Comparison of ENCODE assay signal across 8 mouse cellular contexts in the genomic region with DNA sequence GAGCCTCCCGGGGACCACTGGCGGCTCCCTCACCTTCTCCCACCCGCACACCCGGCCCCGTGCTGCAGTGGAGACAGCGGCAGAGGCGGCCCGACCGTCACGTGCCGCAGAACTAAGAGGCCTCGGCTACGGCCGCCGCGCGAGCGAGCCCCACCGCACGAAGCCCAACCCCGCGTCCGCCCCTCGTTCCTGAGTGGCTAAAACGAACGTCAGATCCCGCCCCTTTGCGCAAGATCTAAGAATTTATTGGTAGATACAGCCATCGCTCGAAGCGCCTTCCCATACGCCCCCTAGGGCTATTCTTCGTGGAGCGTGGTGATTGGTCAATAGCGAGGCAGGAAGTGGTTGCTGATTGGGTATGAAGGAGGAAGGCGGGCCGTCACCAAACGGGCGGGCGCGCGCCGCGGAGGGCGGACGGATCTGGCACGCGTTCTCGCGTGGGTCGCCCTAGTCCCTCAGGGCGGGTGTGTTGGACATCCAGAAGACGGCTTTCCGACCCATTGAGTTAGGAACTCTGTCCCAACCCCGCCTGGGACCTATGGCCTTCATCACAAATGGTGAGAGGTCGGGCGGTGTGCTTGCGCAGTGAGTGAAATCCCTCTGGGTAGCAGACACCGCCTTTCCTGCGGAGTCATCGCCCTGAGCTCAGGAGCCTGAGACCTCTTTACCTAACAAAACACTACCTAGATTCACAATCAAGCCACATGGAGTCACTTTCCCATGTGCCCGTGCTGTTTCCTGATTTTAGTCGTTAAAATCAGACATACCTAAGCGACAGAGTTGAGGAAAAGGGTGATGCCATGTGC. TPM values are rescaled to one million over a fixed set of nuclear protein-coding genes. Genes with fewer than 3 reads are reported as not detected.
DNase-seq lines count a peak whose midpoint lies in the region; ATAC-seq lines count a peak whose summit lies in the region.

Gene Canx (minus strand): TSS at position 178 of the 806 bp plus-strand sequence.

- peak within 1 kb of the TSS; percentile 86 for H3K4me2 ChIP-seq in heart, embryonic 14.5 days (ENCODE audit: low read length)
- peak within 1 kb of the TSS; percentile 91 for H3K4me2 ChIP-seq in liver, embryonic 13.5 days
- peak within 1 kb of the TSS; percentile 88 for H3K4me2 ChIP-seq in stomach, embryonic 16.5 days (ENCODE audit: low read depth, low read length)

- no peaks in the 10 kb centered on the region for H3K27me3 ChIP-seq in heart, embryonic 14.5 days (ENCODE audit: control insufficient read depth, insufficient read depth, low read length)
- H3K27me3 ChIP-seq in liver, embryonic 13.5 days = no peaks in the 10 kb centered on the region
- no peaks in the 10 kb centered on the region for H3K27me3 ChIP-seq in stomach, embryonic 16.5 days (ENCODE audit: control insufficient read depth, insufficient read depth, low read length)

- peaks cover 0 to 38% of the 10 kb centered on the region in 2 experiments; a peak in 3 of 4 replicates for H3K4me1 ChIP-seq in heart, embryonic 14.5 days (ENCODE audit: control insufficient read depth in 2 of 2, insufficient read depth in 2 of 2, low read length in 2 of 2)
- peaks cover 58% of the 10 kb centered on the region for H3K4me1 ChIP-seq in liver, embryonic 13.5 days (replicated peaks)
- H3K4me1 ChIP-seq in stomach, embryonic 16.5 days (ENCODE audit: control insufficient read depth, insufficient read depth, low read length) = peaks cover 21% of the 10 kb centered on the region

- no peaks in the 10 kb centered on the region for H3K36me3 ChIP-seq in heart, embryonic 14.5 days (ENCODE audit: control insufficient read depth, insufficient read depth, low read length)
- H3K36me3 ChIP-seq in liver, embryonic 13.5 days = no peaks in the 10 kb centered on the region
- no peaks in the 10 kb centered on the region for H3K36me3 ChIP-seq in stomach, embryonic 16.5 days (ENCODE audit: control insufficient read depth, insufficient read depth, low read length)

- peak within 1 kb of the TSS; percentile 72 to 87 for H3K4me3 ChIP-seq in heart, embryonic 14.5 days (ENCODE audit: control insufficient read depth in 1 of 2, insufficient read depth in 1 of 2, low read depth in 1 of 2, low read length in 2 of 2)
- peak within 1 kb of the TSS; percentile 93 for H3K4me3 ChIP-seq in liver, embryonic 13.5 days (replicated peaks)
- peak within 1 kb of the TSS; percentile 85 for H3K4me3 ChIP-seq in stomach, embryonic 16.5 days (replicated peaks; ENCODE audit: low read length)

- H3K27ac ChIP-seq in heart, embryonic 14.5 days (replicated peaks in 1 of 2; ENCODE audit: control insufficient read depth in 1 of 2, insufficient read depth in 1 of 2, low read depth in 2 of 2, low read length in 2 of 2) = peak within 1 kb of the TSS; percentile 89 to 96
- H3K27ac ChIP-seq in liver, embryonic 13.5 days = peak within 1 kb of the TSS; percentile 90
- H3K27ac ChIP-seq in stomach, embryonic 16.5 days (ENCODE audit: low read length) = peak within 1 kb of the TSS; percentile 90

- WGBS in heart, embryonic 14.5 days = under 1% methylated on average over 64 of the region's 64 CpGs
- WGBS in liver, embryonic 13.5 days (ENCODE audit: insufficient replicate concordance) = under 1% methylated on average over 64 of the region's 64 CpGs
- under 1% methylated on average over 64 of the region's 64 CpGs for WGBS in stomach, embryonic 16.5 days

- DNase-seq in c-Kit-negative CD71-positive TER-119-positive erythroid progenitor cells, embryonic 14.5 days (ENCODE audit: low read depth, low spot score) = peak; percentile 99
- peak; percentile 99 for DNase-seq in fibroblast of lung, adult 2 months (ENCODE audit: low read depth)
- peak; percentile 99 for DNase-seq in kidney, postnatal 14 days
- DNase-seq in liver, embryonic 13.5 days = peak; percentile 97
- DNase-seq in neural tube, embryonic 10.5 days (ENCODE audit: extremely low spot score, low spot score) = peak; percentile 100

- peak; percentile 98 for ATAC-seq in CD4-positive, CD25-positive, alpha-beta regulatory T cell, adult 4 months
- peak; percentile 97 for ATAC-seq in heart, embryonic 14.5 days (ENCODE audit: insufficient number of reproducible peaks, insufficient read depth, low FRiP score, low read depth)
- peak; percentile 92 for ATAC-seq in liver, embryonic 13.5 days (ENCODE audit: low read depth)
- ATAC-seq in stomach, embryonic 16.5 days (ENCODE audit: insufficient read depth, low FRiP score) = peak; percentile 99

- H3K9ac ChIP-seq in heart, embryonic 14.5 days (ENCODE audit: low read length) = peak within 1 kb of the TSS; percentile 92
- peak within 1 kb of the TSS; percentile 96 for H3K9ac ChIP-seq in liver, embryonic 13.5 days
- H3K9ac ChIP-seq in stomach, embryonic 16.5 days (ENCODE audit: low read length) = peak within 1 kb of the TSS; percentile 96

- no peaks in the 10 kb centered on the region for H3K9me3 ChIP-seq in heart, embryonic 14.5 days (ENCODE audit: control insufficient read depth, low read length)
- H3K9me3 ChIP-seq in liver, embryonic 13.5 days (replicated peaks) = no peaks in the 10 kb centered on the region
- no peaks in the 10 kb centered on the region for H3K9me3 ChIP-seq in stomach, embryonic 16.5 days (replicated peaks; ENCODE audit: control insufficient read depth, low read length)

RNA-seq across cellular contexts. Expression of gene Canx, which starts in this region (rescaled TPM):
- 100 to 1,000 TPM; 182 to 206 TPM for polyA plus RNA-seq in CD4-positive, CD25-positive, alpha-beta regulatory T cell, adult 4 months (2017; shearing (Covaris generic))
- polyA plus RNA-seq in heart, embryonic 14.5 days (2014; fragmentation: Nextera tagmentation; extraction: Ambion mirVana) = 197 and 211 TPM in 2 replicates
- polyA plus RNA-seq in liver, embryonic 13.5 days (2015; fragmentation: Nextera tagmentation; extraction: Ambion mirVana) = 213 and 261 TPM in 2 replicates
- polyA plus RNA-seq in stomach, embryonic 16.5 days (2015; fragmentation: Nextera tagmentation; extraction: Ambion mirVana) = 341 and 342 TPM in 2 replicates

Comparison
In these comparisons a context has a peak if more than half of its experiments do, and no peak if none do; other contexts are left out.
1. Peak in every context shown above with its lines: DNase-seq, ATAC-seq, H3K4me3 ChIP-seq and H3K27ac ChIP-seq.